Mouse (Mus musculus) heart, embryonic 12.5 days (tissue): ENCODE measurements at regions not wholly inside any gene's neighbourhood (a gene's known extent, or its start where the extent isn't known, plus 50 kb on each side); places are given as distances from the start of the nearest gene placed in this dataset.
"Not testable (repeated sequence)": the region's sequence is repeated elsewhere in the genome, so short reads cannot be mapped to it uniquely, and the experiment has no call there.

Experiments used
- ATAC-seq: fragments of 200-750 bp; cut with Nextera tagmentation; 2 replicates; pipeline ENCODE4 v1.8.0; 2017; ENCODE audit warnings: moderate TSS enrichment, moderate library complexity; ENCODE audit not compliant: insufficient number of reproducible peaks, low FRiP score
- H3K27ac ChIP-seq: fragments of 300-500 bp; sonication (generic); 2 replicates; pipeline ENCODE4 v1.5.1; 2016; ENCODE audit warnings: mild to moderate bottlenecking, moderate library complexity; ENCODE audit not compliant: poor library complexity, severe bottlenecking
- H3K27me3 ChIP-seq: fragments of 300-500 bp; sonication (generic); replicated peaks from 2 replicates; pipeline ENCODE4 v1.6.1; 2016; ENCODE audit warnings: mild to moderate bottlenecking, moderate library complexity
- H3K36me3 ChIP-seq: fragments of 300-500 bp; sonication (generic); 2 replicates; pipeline ENCODE4 v1.6.1; 2016; ENCODE audit warnings: mild to moderate bottlenecking, moderate library complexity
- H3K4me1 ChIP-seq: fragments of 300-500 bp; sonication (generic); replicated peaks from 2 replicates; pipeline ENCODE4 v1.6.1; 2016; ENCODE audit warnings: mild to moderate bottlenecking
- H3K4me2 ChIP-seq: fragments of 300-500 bp; sonication (generic); 2 replicates; pipeline ENCODE4 v1.6.1; 2016; ENCODE audit warnings: mild to moderate bottlenecking, moderate library complexity
- H3K4me3 ChIP-seq: fragments of 300-500 bp; sonication (generic); 2 replicates; pipeline ENCODE4 v1.5.1; 2016; ENCODE audit warnings: mild to moderate bottlenecking
- H3K9ac ChIP-seq: fragments of 300-500 bp; sonication (generic); 2 replicates; pipeline ENCODE4 v1.6.1; 2016; ENCODE audit warnings: mild to moderate bottlenecking, moderate library complexity
- H3K9me3 ChIP-seq: fragments of 300-500 bp; sonication (generic); replicated peaks from 2 replicates; pipeline ENCODE4 v1.6.1; 2016; ENCODE audit warnings: mild to moderate bottlenecking, moderate library complexity
- WGBS: fragments of 180-500 bp; shearing (Covaris S2); methylation state at CpG from one replicate; pipeline ENCODE4 v1.1.7; 2016; 5-methylcytosine and 5-hydroxymethylcytosine counted together

GRCm38 (mm10) chr8:31628146-31628545 is 1800.4 kb upstream of the 5930422O12Rik start:
- ATAC-seq = no peak
- Histone ChIP-seq H3K9ac (no peak overlapping the region), H3K4me3 (no peak overlapping the region), H3K27ac (no peak overlapping the region), H3K27me3 (no peaks in the 10 kb centered on the region), H3K4me1 (no peaks in the 10 kb centered on the region), H3K9me3 (no peaks in the 10 kb centered on the region), H3K4me2 (no peak overlapping the region), H3K36me3 (no peaks in the 10 kb centered on the region)
- WGBS = 83% methylated on average over 2 of the region's 2 CpGs

- WGBS = 75% methylated on average over 3 of the region's 3 CpGs
These were observed 1790.1 kb upstream of the 5930422O12Rik start for GRCm38 (mm10) chr8:31638417-31638816.

GRCm38 (mm10) chr8:31663717-31664116 is 1764.8 kb upstream of the 5930422O12Rik start:
- Histone ChIP-seq H3K27ac (no peak overlapping the region), H3K4me2 (no peak overlapping the region), H3K9me3 (no peaks in the 10 kb centered on the region), H3K4me1 (peaks cover 3% of the 10 kb centered on the region; the same call in 1 of the 2 replicates), H3K27me3 (no peaks in the 10 kb centered on the region), H3K9ac (no peak overlapping the region), H3K4me3 (no peak overlapping the region), H3K36me3 (no peaks in the 10 kb centered on the region)
- ATAC-seq = no peak

More at GRCm38 (mm10) chr8:31638417-31638816, 1790.1 kb upstream of the 5930422O12Rik start:
- Histone ChIP-seq H3K27me3 (no peaks in the 10 kb centered on the region), H3K9ac (no peak overlapping the region), H3K9me3 (no peaks in the 10 kb centered on the region; the same call in 1 of the 2 replicates), H3K4me1 (no peaks in the 10 kb centered on the region), H3K4me3 (no peak overlapping the region), H3K36me3 (no peaks in the 10 kb centered on the region), H3K27ac (no peak overlapping the region), H3K4me2 (no peak overlapping the region)
- no peak for ATAC-seq

- Histone ChIP-seq H3K4me3 (no peak overlapping the region), H3K27me3 (no peaks in the 10 kb centered on the region), H3K4me1 (peaks cover 3% of the 10 kb centered on the region; the same call in 1 of the 2 replicates), H3K4me2 (no peak overlapping the region), H3K27ac (no peak overlapping the region), H3K9ac (no peak overlapping the region), H3K9me3 (no peaks in the 10 kb centered on the region), H3K36me3 (no peaks in the 10 kb centered on the region)
- no peak for ATAC-seq
- WGBS = 82% methylated on average over 4 of the region's 4 CpGs
These were observed 1763.0 kb upstream of the 5930422O12Rik start for GRCm38 (mm10) chr8:31665485-31665884.

- no peak overlapping the region for H3K4me3 ChIP-seq
- WGBS = 69% methylated on average over 2 of the region's 2 CpGs
- H3K36me3 ChIP-seq = no peaks in the 10 kb centered on the region
- H3K4me2 ChIP-seq = no peak overlapping the region
- no peak overlapping the region for H3K9ac ChIP-seq
- H3K27me3 ChIP-seq = no peaks in the 10 kb centered on the region
- no peaks in the 10 kb centered on the region for H3K4me1 ChIP-seq
- H3K9me3 ChIP-seq = no peaks in the 10 kb centered on the region
- ATAC-seq = no peak
- H3K27ac ChIP-seq = no peak overlapping the region
These were observed 1724.3 kb upstream of the 5930422O12Rik start for GRCm38 (mm10) chr8:31704168-31704567.

- no peak for ATAC-seq
- no peak overlapping the region for H3K9ac ChIP-seq
- no peaks in the 10 kb centered on the region for H3K9me3 ChIP-seq
- no peak overlapping the region for H3K27ac ChIP-seq
- H3K36me3 ChIP-seq = no peaks in the 10 kb centered on the region
- no peaks in the 10 kb centered on the region for H3K27me3 ChIP-seq
- 72% methylated on average over 15 of the region's 15 CpGs for whole genome bisulfite sequencing
- H3K4me3 ChIP-seq = no peak overlapping the region
- H3K4me1 ChIP-seq = no peaks in the 10 kb centered on the region
- H3K4me2 ChIP-seq = no peak overlapping the region
These were observed 1715.0 kb upstream of the 5930422O12Rik start for GRCm38 (mm10) chr8:31713321-31714076.

- no peaks in the 10 kb centered on the region for H3K36me3 ChIP-seq
- no peak overlapping the region for H3K4me3 ChIP-seq
- no peak overlapping the region for H3K4me2 ChIP-seq
- no peaks in the 10 kb centered on the region for H3K27me3 ChIP-seq
- H3K9ac ChIP-seq = no peak overlapping the region
- WGBS = 69% methylated on average over 2 of the region's 2 CpGs
- no peaks in the 10 kb centered on the region for H3K4me1 ChIP-seq
- H3K27ac ChIP-seq = no peak overlapping the region
- no peaks in the 10 kb centered on the region for H3K9me3 ChIP-seq
- ATAC-seq = no peak
These were observed 1714.4 kb upstream of the 5930422O12Rik start for GRCm38 (mm10) chr8:31714077-31714458.

- H3K27ac ChIP-seq = no peak overlapping the region
- peak; percentile 73; the same call in 1 of the 2 replicates for ATAC-seq
- H3K4me2 ChIP-seq = no peak overlapping the region
- H3K4me1 ChIP-seq = peaks cover 13% of the 10 kb centered on the region
- no peaks in the 10 kb centered on the region for H3K36me3 ChIP-seq
- no peak overlapping the region for H3K4me3 ChIP-seq
- no peak overlapping the region for H3K9ac ChIP-seq
- H3K27me3 ChIP-seq = no peaks in the 10 kb centered on the region
- no peaks in the 10 kb centered on the region for H3K9me3 ChIP-seq
- WGBS = 14% methylated on average over 3 of the region's 3 CpGs
These were observed 1708.5 kb upstream of the 5930422O12Rik start for GRCm38 (mm10) chr8:31720021-31720420.

- no peak overlapping the region for H3K4me3 ChIP-seq
- no peak overlapping the region for H3K27ac ChIP-seq
- H3K9ac ChIP-seq = no peak overlapping the region
- no peaks in the 10 kb centered on the region for H3K36me3 ChIP-seq
- H3K4me2 ChIP-seq = no peak overlapping the region
- H3K27me3 ChIP-seq = no peaks in the 10 kb centered on the region
- WGBS = 34% methylated on average over 3 of the region's 3 CpGs
- peaks cover 16% of the 10 kb centered on the region for H3K4me1 ChIP-seq
- peak; percentile 15; the same call in 1 of the 2 replicates for ATAC-seq
- no peaks in the 10 kb centered on the region for H3K9me3 ChIP-seq
These were observed 1707.9 kb upstream of the 5930422O12Rik start for GRCm38 (mm10) chr8:31720585-31720984.

GRCm38 (mm10) chr8:31725430-31725829 is 1703.1 kb upstream of the 5930422O12Rik start:
- no peak for ATAC-seq
- Histone ChIP-seq H3K4me1 (peaks cover 9% of the 10 kb centered on the region), H3K9ac (no peak overlapping the region), H3K36me3 (no peaks in the 10 kb centered on the region), H3K9me3 (0 out of 2 replicates have a peak, but pooled peaks cover 2% of the 10 kb centered on the region), H3K27me3 (no peaks in the 10 kb centered on the region), H3K4me2 (no peak overlapping the region), H3K4me3 (no peak overlapping the region), H3K27ac (no peak overlapping the region)
- WGBS = 36% methylated on average over 3 of the region's 3 CpGs

GRCm38 (mm10) chr8:31735610-31736009 is 1692.9 kb upstream of the 5930422O12Rik start:
- H3K36me3 ChIP-seq = no peaks in the 10 kb centered on the region
- no peaks in the 10 kb centered on the region for H3K27me3 ChIP-seq
- H3K9me3 ChIP-seq = no peaks in the 10 kb centered on the region
- no peak overlapping the region for H3K4me3 ChIP-seq
- WGBS = 66% methylated on average over 2 of the region's 2 CpGs
- no peaks in the 10 kb centered on the region for H3K4me1 ChIP-seq
- H3K9ac ChIP-seq = no peak overlapping the region
- no peak for ATAC-seq
- H3K4me2 ChIP-seq = no peak overlapping the region
- H3K27ac ChIP-seq = no peak overlapping the region

- not testable (repeated sequence) for H3K36me3 ChIP-seq, H3K27ac ChIP-seq, H3K27me3 ChIP-seq, H3K9ac ChIP-seq, H3K9me3 ChIP-seq, H3K4me2 ChIP-seq, ATAC-seq, H3K4me1 ChIP-seq, H3K4me3 ChIP-seq
- WGBS = 52% methylated on average over 6 of the region's 6 CpGs
These were observed 1691.2 kb upstream of the 5930422O12Rik start for GRCm38 (mm10) chr8:31737314-31737713.
